Mouse (Mus musculus) cerebellum, adult 18-20 months (tissue): ENCODE results near the gene Pde4d.

ENCODE experiments used
- DNase-seq, 2 experiments: peaks; one replicate each; pipeline ENCODE4 v3.0.0; 2021

Gene Pde4d

DNA sequence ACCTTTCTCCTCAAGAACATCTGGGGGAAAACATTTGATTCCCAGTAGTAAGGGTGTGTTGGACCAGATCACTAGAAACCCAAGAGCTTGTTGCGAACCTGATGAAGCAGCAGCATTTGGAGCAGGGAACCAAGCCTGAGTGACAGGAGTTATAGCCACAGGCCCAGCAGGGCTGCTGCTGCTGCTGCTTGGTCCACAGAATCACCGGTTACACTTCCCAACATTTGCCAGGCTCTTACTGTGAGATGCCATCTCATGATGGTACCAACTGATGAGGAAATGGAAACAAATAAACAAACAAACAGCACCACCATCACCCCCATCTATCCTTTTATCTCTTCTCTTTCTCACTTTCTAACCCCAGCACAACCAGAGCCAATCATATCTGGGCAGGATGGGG, 979.8 kb downstream of the Pde4d start:
- peak in 1 of 2 experiments; percentile 25 for DNase-seq

DNA sequence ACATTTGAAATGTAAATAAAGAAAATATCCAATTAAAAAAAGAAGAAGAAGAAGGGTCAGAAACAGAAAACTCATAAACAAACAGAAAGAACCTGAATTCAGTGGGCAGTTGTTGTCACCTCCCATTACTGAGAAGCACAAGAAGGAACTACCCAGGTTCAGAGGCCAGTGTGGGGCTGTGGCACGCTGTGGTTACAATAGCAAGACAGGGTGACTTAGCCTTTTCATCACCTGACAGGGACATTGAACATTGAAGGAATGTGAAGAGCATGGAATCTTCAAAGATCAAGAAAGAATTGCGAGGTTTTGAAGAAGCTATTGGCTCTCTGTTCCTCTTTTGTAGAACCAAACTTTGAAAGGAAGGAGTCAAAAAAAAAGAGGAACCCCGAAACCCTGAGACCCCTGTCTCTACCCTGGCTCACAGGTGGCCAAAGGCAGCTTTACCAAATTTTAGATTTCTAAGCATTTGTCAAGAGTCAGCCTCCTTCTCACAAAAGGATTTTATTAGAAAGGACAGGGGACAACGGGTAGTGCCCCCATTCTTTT, 987.6 kb downstream of the Pde4d start:
- DNase-seq, result no peak

DNA sequence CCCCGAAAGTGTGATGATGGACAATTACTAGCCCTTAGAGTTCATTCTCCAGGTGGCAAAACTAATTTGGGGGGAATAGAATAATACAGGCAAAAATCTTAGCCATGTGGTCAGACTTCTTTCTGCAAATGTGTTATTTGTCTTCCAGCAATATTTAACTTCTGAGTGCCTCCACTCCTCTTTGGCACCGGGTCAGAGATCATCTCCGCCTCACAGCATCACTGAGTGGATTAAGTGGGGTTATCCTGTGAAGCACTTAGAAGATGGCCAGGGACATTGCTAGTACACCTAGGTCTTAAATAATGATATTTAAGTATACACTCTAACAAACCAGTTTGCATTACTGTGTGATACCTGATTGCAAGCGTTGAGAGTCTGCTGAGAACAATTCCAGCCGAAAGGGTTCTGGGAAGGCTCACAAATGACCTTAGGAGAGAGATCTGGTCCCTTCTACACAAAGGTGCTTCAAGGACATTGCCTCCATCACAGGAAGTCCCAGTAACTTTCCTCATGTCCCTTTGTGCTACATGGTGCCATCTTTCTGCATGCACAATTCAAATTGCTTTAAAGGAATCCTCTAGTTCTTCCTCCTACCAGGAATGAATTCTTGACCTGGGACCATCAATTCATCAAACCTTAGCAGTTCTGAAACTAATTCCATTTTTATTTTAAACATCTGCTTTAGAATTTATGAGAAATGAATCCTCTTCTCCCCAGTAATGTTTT, 989.9 kb downstream of the Pde4d start:
- DNase-seq, result peak in 1 of 2 experiments; percentile 32

DNA sequence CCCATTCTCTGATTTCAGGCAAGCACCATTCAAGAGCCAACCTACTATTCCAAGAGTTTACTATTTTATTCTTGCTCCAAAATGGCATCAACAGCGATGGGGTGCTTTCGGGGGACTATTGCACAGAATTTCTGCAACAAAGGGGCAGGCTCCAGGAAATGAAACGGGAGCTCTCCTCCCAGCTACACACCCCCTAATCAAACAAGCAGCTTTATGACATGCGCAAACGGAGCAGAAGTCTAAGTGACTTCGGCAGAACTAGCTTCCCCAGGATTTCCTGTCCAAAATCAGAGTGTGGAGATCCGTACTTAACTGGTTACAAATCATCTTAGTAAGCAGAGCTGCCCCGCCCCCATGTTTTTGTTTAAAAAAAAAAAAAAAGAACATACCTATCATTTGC, 990.6 kb downstream of the Pde4d start:
- peak; percentile 53 to 62 for DNase-seq

DNA sequence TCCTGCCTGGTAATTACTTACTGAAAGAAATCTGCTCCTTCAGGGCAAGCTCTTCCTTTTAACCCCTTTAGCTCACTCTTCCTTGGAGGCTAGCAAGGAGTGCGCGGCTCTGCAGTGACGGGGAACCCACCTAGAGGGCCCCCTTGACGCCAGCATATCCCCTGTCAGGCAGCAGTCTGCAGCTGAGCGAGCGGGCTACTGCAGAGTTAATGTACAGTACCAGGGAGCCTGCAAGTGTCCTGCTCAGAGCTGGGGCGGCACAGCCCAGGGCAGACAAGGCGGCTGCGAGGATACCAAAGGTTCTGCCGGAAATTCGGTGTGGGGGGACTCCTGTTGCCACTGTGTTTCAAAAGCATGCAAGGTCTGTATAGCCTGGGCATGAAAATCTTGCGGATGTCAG, 991.1 kb downstream of the Pde4d start:
- peak; percentile 79 to 85 for DNase-seq

DNA sequence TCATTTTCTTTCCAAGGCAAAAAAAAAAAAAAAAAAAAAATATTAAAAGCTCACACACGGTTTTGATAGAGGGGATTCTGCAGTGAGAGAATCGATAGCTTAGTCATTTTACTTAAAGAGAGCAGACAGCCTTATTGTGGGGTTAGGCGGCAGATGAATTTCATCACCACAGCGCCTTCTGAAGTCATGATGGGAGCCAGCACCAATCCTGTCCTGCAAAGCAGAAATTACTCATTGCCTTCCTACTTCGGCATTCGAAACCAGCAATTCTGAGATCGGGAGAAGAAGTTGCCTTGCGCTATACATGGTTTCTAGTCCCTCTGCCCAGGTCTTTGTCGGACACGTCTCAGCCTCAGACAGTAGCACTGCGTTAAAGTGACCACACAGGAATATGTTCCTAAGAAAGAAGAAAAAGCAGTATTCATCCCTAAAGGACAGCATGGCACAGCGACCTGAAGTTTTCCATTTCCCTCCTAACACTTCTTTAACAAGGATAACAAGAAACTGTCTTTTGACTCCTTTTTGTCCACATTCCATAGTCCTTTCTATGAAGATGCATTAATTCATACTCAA, 991.7 kb downstream of the Pde4d start:
- peak; percentile 45 to 55 for DNase-seq

DNA sequence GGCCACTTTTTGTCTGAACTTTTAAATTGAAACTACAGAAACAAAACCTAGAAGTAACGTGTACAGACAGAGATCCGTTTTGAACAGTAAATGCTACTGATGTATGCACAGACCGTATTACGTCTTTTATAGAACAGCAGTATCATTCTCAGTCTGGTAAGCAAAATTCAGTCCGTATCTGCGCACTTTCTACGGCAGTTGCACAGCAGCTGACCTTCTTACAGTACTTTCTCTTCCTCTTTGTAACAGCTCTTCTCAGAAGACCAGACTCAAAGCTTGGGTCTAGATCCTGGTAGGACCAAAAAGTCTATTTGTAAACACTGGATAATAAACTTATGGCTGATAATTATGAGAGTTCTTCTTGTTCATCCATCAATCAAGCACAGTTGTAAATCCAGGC, 996.4 kb downstream of the Pde4d start:
- DNase-seq, result no peak

DNA sequence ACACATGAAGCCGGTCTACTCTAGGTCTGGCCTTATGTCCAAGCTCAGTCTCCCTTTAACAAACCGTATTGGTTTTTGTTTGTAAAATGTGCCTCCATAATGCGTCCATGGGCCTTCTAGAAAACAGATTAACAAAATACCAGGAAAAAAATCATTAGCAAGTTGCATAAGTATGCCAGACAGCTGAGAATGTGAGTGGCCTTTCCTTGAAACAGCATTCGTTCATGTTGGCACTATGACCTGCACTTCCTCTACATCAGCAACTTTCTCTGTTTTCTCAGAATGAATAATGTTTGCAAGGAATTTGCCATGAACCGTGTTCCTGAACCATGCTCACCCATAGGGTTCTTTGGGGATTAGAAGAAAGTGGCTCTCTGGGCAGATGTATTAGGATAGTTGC, 998.4 kb downstream of the Pde4d start:
- DNase-seq, result no peak

DNA sequence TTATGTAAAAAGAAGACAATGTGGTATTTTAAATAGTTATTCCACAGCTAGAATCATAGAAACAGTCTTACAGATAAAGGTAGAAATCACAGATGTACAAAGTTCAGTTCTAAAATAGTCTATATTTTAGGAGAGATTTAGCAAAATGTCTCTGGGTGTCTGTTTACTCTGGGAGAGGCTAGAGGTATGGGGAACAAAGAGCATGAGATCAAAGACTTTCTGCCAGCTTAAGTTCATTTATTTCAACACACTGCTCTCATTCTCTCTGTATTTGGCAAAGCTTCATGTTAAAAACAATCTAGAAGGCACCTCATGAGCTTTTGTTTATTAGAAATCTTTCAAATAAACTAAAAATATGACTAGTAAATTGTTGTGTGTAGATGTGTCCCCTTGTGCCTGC, 1024.6 kb downstream of the Pde4d start:
- no peak for DNase-seq

DNA sequence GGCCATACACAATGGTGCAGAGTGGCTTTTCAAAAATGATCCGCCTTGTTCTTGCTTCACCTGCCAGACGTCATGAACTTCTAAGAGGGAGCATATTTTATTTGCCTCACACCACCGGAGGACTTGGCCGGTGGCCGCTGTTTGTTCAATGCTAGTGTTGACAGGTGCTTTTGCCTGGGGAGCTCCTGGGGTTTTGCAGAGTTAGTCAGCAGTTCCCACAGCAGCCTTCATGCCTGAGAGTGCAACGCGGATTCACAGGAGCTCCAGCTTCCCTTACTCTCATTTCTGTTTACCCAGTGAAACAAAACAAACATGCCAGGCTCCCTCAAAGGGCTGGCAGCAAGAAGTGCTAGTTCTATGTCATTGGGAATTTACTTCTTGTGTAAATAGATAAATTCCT, 1031.7 kb downstream of the Pde4d start:
- DNase-seq, result peak; percentile 50 to 59

DNA sequence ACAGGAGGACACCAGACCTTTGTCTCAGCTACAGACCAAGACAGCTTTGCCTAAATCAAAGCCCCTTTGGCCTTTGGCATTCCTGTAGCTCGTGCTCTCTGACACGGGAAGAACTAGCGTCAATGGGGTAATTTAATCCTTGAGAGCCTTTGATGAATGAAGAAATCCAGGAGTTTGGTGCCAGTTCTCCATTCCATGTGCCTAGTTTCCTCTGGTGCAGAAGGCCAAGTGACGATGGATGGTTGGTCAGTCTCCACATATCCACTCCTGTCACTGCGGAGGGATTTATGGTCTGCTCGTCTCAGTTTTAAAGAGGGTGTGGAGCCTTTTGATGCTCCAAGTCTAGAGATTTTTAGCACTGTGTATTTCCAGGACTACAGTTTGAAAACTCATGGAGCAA, 1036.4 kb downstream of the Pde4d start:
- no peak for DNase-seq

DNA sequence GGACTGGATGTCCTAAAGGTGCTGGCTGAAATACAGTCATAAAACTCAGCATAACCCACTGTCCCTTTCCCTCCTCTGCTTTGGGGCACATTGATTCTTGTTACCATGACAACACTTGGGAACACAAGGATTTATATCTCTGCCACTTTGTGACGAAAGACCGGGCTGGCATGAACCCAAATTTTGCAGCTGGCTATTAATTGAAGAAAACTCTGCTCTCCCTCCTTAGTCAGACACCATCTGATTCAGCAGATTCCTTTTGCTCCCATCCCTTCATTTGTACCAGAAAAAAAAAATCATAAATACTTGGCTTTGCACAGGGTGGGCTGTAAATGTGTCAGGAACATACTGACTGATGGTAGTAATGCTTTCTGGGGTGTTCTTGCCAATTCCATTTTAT, 1037.6 kb downstream of the Pde4d start:
- no peak for DNase-seq

DNA sequence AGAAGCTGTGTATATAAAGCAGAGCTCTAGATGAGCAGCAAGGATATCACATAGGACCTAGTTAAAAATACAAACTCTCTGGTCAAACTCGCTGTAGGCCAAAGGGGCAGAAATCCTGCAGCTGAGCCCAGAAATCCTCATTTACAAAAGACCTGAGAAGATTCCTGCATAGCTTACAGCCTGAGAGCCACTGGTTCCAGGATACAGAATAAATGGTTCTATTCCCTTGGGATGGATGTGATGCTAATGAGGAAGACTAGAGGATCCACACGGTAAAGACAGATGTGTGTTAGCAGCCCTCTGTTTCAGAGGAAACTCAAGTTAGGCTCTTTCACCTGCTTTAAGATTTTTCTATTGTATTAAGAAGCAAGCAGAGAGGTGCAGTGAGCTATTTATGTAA, 1041.1 kb downstream of the Pde4d start:
- no peak for DNase-seq

DNA sequence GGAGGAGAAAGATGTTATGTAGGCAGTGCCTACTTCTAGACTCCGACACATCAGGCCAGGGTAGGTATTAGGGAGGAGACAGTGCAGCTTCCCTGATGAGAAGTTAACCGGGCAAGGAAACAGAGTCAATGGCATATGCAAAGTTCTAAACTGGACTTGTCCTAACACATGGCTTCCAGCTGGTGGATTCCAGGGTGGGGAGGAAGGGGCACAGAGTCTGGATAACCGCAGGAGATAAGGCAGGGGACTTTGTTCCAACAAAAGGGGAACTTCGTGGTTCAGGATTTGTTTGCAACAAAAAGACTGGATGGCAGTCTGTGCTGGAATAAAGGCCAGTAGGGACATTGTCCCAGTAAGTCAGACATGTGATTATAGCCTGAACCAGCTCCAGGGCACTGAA, 1042.1 kb downstream of the Pde4d start:
- DNase-seq, result no peak

DNA sequence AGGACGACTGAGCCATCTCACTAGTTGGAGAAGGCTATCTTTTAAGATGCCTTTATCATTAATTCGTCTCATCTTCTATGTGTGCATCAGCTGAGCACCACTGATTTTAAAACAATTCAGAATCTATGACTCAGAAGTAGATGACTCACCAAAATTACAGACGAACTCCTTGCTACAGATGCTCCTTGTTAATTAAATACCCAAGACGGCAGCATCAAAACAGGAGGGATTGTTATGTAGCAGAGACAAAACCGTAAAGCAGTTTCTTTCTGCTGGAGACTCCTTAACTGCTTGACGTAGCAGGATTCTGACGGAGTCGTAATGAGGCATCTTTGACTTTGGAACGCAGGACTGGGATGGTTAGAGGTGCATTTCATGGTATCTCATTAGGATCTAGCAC, 1050.6 kb downstream of the Pde4d start:
- DNase-seq, result no peak

DNA sequence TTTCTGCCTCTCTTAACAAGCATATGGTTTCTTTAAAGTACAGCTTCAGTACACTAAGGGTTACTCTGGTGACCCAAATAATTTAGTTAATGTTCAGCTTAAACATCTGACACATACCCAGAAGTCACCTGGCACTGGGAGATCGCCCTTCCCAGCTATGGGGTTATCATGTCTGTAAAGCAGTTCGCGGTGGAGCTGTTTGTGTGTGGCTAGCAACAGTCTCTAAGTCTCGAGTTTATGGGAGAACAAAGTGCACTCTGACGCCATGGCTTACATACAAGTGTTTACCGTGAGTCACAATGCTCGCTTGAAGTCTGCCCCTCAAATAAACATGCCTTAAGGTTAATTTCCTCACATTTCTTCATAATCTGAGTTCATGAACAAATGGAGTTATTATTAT, 1053.0 kb downstream of the Pde4d start:
- DNase-seq, result no peak

DNA sequence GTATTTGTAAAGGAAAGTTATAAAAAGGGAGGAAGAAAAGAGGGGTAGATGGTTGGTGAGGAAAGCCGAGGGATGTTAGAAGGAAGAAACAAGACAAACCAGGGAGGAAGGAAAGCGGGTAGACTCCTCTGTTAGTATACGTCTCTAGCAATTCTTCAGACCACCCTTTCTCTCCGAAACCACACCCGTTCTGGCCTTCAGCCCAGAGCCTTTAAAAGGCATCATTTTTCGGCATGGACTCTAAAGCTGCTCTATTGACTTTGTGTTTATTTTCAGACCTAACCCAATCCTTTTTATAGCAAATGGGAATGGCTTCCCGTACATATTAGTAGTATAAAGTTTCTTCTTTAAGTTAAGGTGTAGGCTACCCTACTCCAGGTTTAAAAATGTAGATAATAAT, 1057.0 kb downstream of the Pde4d start:
- DNase-seq, result no peak

DNA sequence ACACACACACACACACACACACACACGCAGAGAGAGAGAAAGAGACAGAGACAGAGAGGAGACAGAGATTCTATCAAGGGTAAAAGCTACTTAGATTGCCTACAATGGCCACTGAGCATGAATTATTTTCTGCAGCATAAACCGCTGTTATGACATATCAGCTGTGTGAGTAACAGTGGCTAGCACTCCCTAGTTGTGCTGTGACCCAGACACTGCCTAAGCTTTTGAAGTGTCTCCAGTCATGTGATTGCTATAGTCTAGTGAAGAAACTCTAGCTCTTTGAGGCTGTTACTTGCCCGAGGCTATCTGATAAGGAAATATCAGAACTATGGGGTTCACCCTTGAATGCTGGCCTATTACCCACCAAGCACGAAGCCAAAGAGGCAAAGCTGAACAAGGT, 1058.7 kb downstream of the Pde4d start:
- no peak for DNase-seq

DNA sequence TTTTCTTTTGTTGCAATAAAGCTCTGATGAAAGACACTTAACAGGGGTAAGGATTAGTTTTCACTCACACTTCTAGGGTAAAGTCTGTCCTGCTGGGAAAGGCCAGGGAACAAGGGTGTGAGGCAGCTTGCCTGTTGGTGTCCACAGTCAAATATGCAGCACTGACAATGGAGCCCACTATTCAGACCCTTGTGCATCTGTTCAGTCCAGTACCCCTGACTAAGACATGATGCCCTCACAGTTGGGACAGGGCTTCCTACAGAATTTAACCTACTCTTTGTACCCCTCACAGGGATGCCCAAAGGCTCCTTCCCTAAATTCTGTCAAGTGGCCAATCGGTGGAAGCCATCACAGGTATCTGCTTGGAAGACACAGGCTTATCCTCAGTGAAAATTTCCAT, 1068.4 kb downstream of the Pde4d start:
- DNase-seq, result no peak

DNA sequence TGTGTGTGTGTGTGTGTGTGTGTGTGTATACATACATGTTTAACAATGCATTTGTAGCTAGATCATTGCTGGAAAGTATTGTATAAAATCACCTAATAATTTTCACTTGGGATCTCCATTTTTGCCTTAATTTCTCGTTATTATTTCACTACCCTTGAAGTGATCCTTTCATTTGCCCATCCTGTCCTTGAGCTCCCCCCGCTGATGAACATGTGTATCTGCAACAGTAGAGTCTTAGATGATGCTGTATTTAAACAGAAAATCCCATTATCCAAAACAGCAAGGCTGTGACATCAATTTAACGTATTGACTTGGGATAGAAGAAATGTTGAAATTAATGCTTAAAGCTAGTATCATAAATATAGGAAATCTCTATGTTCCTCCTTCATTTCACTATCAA, 1069.7 kb downstream of the Pde4d start:
- no peak for DNase-seq

DNA sequence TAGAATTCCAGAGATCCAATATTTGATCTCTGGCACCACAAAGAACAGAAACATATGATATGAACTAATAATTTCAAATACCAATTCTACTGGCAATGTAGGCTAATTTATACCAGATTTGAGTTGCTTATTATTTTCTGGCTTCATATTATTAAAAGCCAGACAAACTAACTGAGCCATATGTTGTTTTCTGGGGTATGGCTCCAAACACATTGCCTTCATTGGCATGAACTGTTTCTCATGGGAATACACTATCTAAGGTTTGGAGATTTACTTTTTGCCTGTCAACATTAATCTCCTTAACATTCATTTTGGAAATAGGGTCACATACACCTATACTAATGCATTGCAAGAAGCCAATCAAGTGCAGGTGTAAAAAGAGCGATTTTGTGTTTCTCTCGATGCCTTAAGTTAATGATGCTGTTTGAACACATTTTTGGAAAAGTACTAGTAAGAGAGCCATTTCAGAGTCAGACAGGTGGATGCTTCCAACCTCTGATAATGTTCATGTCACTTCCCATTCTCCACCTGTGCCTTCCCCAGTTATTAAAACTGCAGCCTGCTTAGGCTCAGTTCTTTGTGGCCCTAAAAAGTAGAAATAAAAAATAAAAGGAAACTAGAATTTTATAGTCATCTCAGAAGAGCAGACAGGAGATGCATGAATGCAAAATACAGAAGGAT, 1070.4 kb downstream of the Pde4d start:
- DNase-seq, result peak in 1 of 2 experiments; percentile 19

DNA sequence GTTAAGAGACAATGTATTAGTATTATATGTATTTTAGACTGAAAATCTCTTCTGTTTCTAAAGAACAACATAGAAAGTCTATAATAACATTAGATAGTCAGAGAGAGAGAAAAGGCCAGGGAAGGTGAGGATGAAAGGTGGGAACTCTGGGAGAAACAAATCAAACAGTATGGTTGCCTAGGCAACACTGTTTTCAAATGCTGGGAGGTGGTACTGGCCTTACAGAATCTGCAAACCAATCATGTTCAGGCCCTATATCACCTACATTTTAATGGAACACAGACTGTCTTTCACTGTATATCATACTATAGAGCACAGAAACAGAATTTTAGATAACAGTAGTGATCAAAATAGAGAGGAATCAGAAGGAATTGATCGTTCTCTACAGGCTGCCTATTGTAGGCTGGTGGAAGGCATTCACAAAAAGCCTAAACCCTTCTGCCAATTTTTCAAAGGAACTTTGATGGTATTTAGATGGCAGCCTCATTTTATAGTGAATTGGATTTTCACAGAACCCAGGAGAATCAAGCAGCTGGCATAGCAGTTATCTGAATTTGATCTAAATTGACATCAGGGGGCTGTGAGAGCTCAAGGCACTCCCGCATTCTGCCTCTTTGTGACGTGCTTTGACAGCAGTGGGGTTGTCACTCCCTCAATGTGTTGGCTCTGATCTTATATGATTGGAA, 1084.2 kb downstream of the Pde4d start:
- DNase-seq, result no peak

DNA sequence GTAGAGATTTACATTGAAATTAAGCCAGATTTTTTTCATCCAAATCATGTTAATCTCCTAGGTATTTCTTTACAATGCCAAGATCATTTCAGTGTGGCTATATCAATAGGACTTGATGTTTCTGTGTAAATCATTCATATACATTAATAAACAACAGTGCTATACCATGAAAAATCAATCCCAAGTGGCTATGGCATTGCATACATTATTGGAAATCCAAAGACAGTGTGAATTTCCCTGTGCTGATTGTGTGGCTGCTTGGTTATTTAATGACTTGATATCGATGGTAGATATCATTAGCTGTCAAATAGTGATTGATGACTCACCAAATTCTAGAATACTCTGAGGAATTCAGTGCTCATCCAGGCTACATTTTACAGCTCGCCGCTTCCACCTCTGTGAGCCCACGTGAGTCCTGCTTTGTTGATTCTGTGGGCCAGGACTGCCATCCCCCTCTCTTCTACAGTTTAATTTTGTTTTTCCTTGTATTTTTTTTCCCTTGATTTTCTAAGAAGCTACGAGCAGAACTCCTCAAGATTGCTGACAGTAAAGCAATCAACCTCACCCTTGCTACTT, 1085.0 kb downstream of the Pde4d start:
- DNase-seq, result no peak
